Mouse (Mus musculus) lung, postnatal 25 days (tissue): ENCODE results near the gene Dnah8.

Experiments
- DNase-seq: peaks from one replicate; pipeline ENCODE4 v3.0.0; 2022; ENCODE audit warnings: low spot score

The Dnah8 gene

DNA sequence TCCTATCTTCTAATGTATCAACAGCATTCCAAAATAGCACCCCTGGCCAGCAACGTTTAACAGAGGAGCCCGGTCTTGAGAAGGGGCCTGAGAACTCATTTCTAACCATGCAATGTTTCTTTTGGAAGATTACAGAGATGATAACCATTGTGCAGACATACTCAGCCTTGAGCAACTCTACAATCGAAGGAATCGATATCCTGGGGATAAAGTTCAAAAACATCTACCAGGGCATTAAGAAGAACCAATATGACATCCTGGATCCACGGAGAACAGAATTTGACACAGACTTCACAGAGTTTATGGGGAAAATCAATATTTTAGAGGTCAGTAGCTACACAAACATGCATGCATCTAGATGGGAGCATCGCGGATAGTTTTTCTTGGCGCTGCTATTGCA, 39.0 kb downstream of the Dnah8 start:
- DNase-seq, result no peak

GRCm38 (mm10) chr17:30664856-30665255, 40.7 kb downstream of the Dnah8 start:
- DNase-seq, result no peak

DNA sequence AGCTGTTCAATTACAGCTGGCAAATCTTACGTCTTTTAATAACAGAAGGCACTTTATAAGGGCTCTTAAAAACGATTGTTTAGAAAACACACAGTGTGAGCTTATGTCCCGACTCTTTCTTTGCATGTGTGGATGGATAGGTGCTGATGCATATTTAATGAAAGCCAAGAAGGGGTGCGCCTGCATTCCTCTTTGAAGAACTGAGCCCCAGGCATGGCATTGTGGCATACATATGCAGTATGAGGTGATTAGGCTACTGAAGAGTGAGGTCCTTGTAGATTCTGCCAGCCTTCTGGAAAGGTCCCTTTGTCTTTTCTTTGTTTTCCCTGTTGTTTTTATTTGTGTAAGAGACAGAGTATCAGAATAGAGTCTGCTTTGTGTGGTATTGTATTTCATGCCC, 48.4 kb downstream of the Dnah8 start:
- DNase-seq, result no peak

- no peak for DNase-seq
These were observed 48.9 kb downstream of the Dnah8 start for GRCm38 (mm10) chr17:30673023-30673422.

DNA sequence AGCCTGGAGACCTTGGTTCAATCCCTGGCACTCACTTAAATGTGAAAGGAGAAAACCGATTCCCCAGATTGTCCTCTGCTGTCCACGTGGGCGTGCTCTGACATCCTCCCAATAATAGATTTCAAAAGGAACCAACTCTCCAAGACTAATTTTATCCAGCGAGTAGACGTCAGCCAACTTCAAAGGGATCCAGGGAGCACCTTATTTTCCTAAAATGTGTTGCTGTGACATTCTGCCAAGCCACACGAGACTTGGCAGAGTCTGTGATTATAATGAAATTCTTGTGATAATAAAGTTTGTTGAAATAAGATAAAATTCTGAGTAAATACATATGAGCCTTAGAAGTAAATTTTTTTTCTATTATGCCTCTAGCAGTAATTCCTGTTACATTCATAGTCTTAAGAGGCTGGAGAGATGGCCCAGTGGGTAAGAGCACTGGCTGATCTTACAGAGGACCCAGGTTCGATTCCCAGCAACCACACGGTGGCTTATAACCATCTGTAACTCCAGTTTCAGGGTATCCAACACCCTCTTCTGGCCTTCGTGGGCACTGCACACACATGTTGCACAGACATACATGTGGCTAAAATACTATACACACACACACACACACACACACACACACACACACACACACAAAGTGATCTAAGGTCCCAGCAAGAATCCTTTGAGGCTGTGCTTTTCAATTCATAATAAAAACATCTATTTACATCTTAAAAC, 51.0 kb downstream of the Dnah8 start:
- no peak for DNase-seq

- DNase-seq, result no peak
These were observed 54.4 kb downstream of the Dnah8 start for GRCm38 (mm10) chr17:30678523-30678922.

DNA sequence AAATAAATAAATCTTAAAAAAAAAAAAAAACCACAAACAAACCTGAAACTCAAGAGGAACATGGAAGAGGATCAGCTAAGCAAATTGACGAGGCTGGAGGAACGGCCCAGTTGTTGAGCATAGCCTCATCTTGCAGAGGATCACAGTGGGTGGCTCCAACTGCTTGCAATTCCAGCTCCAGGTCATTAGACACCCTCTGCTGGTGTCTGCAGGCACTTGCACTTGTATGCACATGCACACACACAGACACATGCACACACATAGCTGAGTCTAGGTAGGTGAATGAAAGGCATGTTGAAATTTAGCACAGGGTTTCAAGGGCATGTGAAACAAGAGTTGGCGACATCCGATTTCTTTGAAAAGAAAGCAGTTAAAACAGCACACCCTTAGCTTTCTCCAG, 55.5 kb downstream of the Dnah8 start:
- no peak for DNase-seq

- peak; percentile 62 for DNase-seq
These were observed 57.5 kb downstream of the Dnah8 start for GRCm38 (mm10) chr17:30681604-30682003.

GRCm38 (mm10) chr17:30690181-30690580, 66.0 kb downstream of the Dnah8 start:
- no peak for DNase-seq

- DNase-seq, result no peak
These were observed 67.3 kb downstream of the Dnah8 start for GRCm38 (mm10) chr17:30691481-30691880.

DNA sequence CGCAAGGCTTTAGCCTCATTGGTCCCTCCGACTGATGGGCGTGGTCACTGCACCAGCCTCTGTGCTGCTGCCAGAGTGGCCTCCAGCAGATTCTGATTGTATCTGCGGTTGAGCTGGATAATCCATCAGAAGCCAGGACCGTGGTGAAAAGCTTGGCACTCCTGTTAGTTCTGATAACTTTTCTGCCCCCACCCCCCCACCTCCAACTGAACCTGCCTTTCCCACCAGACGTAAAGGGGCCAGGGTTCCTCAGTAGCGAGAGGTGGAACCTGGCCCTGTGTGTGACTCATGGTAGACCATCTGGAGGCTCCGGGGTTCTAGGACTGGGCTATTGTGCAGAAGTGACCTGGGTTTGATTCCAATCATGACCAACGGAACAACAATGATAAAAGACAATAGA, 70.1 kb downstream of the Dnah8 start:
- no peak for DNase-seq

DNA sequence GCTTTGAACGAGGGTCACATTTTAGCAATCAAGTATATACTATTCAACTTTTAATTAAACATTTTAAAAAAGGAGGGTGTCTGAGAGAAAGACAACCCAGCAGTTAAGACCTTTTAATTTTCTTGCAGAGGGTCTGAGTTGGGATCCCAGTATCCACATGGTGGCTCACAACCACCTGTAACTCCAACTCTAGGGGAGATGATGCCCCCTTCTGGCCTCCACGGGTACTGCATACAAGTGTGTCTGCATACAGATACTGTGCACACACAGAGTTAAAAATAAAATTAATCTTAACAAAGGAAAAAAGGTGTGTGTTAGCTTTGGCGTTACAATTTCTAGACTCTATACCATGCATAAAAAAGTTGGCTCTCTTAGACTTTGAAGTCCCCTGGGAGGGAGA, 90.6 kb downstream of the Dnah8 start:
- no peak for DNase-seq

GRCm38 (mm10) chr17:30718197-30718596, 94.0 kb downstream of the Dnah8 start:
- DNase-seq, result no peak

- DNase-seq, result no peak
These were observed 94.9 kb downstream of the Dnah8 start for GRCm38 (mm10) chr17:30719031-30719430.

DNA sequence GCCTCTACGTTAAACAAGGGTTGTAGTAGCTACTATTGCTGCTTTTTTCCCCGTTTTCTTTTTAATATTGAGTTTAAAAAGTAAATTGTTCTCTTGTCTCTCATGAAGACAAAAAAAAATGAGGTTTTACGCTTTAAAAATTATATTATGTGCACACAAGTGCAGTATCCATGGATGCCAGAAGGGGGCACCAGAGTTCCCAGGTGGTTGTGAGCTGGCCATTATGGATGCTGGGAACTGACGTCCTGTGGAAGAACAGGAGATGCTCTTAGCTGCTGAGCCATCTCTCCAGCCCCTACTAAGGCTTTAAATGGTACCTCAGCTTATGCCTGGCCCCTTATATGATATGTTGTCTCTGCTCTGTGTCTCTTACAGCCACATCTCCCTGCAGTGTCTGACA, 103.6 kb downstream of the Dnah8 start:
- DNase-seq, result no peak

GRCm38 (mm10) chr17:30732736-30733135, 108.6 kb downstream of the Dnah8 start:
- no peak for DNase-seq

DNA sequence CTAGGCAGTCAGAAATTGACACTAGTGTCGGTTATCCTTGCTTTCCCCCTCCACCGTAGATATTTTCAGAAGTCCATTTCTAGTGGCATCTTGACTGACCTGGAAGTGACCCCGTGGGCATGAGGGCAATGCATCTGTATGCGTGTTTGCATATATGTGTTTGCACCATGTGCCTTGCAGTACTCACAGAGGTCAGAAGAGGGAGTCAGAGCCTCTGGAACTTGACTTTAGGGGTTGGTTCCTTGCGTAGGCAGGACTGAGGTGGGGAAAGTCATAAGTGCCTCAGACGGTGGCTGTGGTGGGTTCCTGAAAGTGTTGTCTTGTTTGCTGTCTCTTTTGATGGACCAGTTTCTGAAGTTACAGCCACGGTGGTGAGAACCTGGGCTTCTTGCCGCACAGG, 110.6 kb downstream of the Dnah8 start:
- DNase-seq, result no peak

DNA sequence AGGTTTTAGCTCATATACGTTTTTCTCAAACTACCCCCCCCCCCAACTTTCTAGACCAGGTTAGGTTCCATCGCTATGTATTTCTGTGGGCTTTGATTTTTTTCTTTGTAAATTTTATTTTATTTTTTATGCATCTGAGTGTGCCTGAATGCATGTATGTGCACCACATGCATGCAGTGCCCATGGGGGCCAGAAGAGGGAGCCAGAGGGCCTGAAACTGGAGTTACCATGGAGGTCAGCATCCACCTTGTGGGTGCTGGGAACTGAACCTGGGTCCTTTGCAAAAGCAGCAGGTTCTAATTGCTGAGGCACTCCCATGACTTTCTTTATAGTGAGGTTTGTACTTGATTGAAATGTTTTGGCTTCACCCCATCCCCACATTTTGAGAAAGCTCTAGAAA, 111.3 kb downstream of the Dnah8 start:
- DNase-seq, result no peak

DNA sequence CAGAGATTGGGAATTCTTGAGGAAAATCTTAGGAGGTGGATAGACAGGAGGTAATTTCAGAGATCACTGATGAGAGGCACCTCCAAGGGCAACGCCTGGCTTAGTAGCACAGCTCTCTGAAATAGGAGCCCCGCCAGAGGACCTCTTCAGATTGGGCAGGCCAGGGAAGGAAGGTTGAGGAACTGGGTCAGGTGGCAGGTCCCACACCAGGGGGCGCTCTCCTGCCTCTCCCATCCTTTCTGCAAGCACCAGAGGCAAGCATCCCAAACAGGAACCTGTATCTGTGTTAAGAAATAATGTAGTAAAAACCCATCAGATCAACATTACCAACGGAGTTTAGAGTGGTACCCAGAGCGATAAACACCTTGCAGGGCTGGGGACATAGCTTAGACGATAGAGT, 113.6 kb downstream of the Dnah8 start:
- DNase-seq, result peak; percentile 37

DNA sequence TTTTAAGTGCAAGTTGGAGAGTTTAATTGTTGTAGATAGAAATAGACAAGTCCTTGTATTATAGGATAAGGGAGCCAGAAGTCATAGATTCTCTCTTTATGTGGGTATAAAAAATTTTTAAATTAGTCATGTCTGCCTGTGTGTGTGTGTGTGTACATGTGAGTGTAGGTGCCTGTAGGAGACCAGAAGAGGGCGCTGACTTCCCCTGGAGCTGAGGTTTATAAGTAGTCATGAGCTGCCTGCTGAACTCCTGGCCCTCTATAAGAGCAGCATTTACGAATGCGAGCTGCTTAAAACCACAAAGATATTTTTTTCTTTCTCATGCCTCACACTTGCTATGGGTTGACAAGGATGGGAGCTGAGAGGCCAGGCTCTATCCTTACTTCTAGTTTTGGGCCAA, 115.6 kb downstream of the Dnah8 start:
- no peak for DNase-seq

GRCm38 (mm10) chr17:30743947-30744346, 119.8 kb downstream of the Dnah8 start:
- no peak for DNase-seq

GRCm38 (mm10) chr17:30746056-30747024, 122.2 kb downstream of the Dnah8 start:
- DNase-seq, result no peak

DNA sequence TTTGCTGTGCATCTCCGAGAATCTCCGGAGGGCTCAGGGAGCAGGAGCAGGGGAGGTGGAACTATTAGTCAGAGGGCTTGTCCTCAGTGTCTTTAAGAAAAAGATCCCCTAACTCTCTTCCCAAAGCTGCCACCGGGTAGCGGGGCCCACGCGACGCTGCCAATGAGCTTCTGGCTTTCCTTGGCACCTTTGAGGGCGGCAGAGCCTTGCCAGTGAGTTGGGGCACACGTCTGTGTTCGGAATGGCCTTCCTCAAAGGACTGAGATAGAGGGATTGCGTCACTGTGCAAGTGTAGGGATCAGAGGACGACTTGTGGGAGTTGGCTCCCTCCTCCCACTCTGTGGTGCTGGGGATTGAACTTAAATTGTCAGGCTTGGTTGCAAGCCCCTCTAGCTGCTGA, 125.2 kb downstream of the Dnah8 start:
- no peak for DNase-seq
